Mouse (Mus musculus): ENCODE measurements around the gene Fam240b. TPM values are rescaled to one million over a fixed set of nuclear protein-coding genes. Genes with fewer than 3 reads are reported as not detected.
A peak's percentile ranks its signal among the peaks of the same experiment; 100 is the strongest.
"Not testable (repeated sequence)": the region's sequence is repeated elsewhere in the genome, so short reads cannot be mapped to it uniquely, and the experiment has no call there.

Fam240b gene
- polyA plus RNA-seq, 1 experiment from 2014 or later = not detected

DNA sequence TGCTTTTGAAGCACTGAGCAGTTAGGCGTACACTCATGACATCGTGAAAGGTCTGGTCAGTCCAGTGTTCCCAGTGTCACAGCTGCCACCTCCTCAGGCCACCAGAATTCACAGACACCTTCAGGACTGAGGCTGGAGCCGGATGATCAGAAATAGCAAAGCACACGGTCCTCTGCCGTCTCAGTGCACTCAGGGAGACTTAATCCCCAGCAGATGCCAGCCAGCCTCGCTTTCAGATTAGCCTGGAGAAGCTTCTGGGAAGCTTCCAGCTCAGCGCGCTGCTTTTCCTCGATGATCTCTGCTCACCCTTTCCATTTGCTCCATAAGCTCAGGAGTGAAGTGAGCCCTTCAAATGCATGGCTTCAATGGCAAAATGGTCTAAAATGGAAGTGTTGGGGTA, 32.4 kb downstream of the Fam240b start:
- ATAC-seq (ENCODE audit: low read depth) (no peak), DNase-seq (no peak)
- 57% methylated on average over 9 of the region's 9 CpGs for WGBS (ENCODE audit: insufficient replicate concordance)
- Histone ChIP-seq H3K4me1 (replicated peaks) (no peaks in the 10 kb centered on the region), H3K9ac (no peak overlapping the region), H3K27ac (no peak overlapping the region), H3K36me3 (no peaks in the 10 kb centered on the region), H3K9me3 (replicated peaks) (no peaks in the 10 kb centered on the region), H3K4me2 (no peak overlapping the region), H3K4me3 (replicated peaks) (no peak overlapping the region), H3K27me3 (no peaks in the 10 kb centered on the region)

DNA sequence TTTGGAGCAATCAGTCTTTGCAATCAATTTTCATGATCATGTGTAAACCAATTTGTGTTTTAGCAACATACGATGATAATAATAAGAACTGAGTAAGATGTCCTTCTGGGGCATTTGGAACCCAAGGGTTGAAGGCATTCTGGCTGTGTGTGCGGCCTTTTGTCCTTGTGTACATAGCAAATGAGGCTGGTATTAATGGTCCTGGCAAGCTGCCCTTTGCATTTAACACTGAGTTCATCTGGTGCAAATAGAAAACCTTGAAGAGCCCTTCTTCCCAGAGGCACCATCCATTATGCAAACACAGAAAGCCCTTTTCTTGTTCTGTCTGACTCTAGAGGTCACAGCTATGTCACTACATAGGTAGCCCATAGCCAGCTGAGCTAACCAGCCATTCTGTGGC, 35.0 kb downstream of the Fam240b start:
- no peak overlapping the region for H3K9ac ChIP-seq
- ATAC-seq (ENCODE audit: low read depth) (no peak), DNase-seq (no peak)
- 59% methylated on average over 2 of the region's 2 CpGs for WGBS (ENCODE audit: insufficient replicate concordance)
- peaks cover 21% of the 10 kb centered on the region for H3K4me1 ChIP-seq (replicated peaks)
- no peak overlapping the region for H3K27ac ChIP-seq
- no peaks in the 10 kb centered on the region for H3K36me3 ChIP-seq
- H3K4me3 ChIP-seq (replicated peaks) = no peak overlapping the region
- no peak overlapping the region for H3K4me2 ChIP-seq
- no peaks in the 10 kb centered on the region for H3K27me3 ChIP-seq
- no peaks in the 10 kb centered on the region for H3K9me3 ChIP-seq (replicated peaks)

- no peaks in the 10 kb centered on the region for H3K27me3 ChIP-seq
- peak overlapping the region; percentile 45 for H3K4me2 ChIP-seq
- ATAC-seq (ENCODE audit: low read depth) = no peak
- no peak overlapping the region for H3K9ac ChIP-seq
- WGBS (ENCODE audit: insufficient replicate concordance) = 84% methylated on average over 14 of the region's 14 CpGs
- DNase-seq = no peak
- H3K4me1 ChIP-seq (replicated peaks) = peaks cover 25% of the 10 kb centered on the region
- no peaks in the 10 kb centered on the region for H3K36me3 ChIP-seq
- H3K27ac ChIP-seq = peak overlapping the region; percentile 69
- no peak overlapping the region for H3K4me3 ChIP-seq (replicated peaks)
- no peaks in the 10 kb centered on the region for H3K9me3 ChIP-seq (replicated peaks)
These were observed 39.4 kb downstream of the Fam240b start for GRCm38 (mm10) chr13:64458181-64458580.

GRCm38 (mm10) chr13:64457225-64457978, 40.2 kb downstream of the Fam240b start:
- peak overlapping the region; percentile 69 for H3K27ac ChIP-seq
- H3K27me3 ChIP-seq; H3K36me3 ChIP-seq; H3K9me3 ChIP-seq (replicated peaks): not testable (repeated sequence)
- H3K9ac ChIP-seq = 0 out of 2 replicates have a peak overlapping the region, but pooled peaks have one; percentile 36
- peak overlapping the region; percentile 45 for H3K4me2 ChIP-seq
- peak; percentile 61 for DNase-seq
- H3K4me1 ChIP-seq (replicated peaks) = peaks cover 25% of the 10 kb centered on the region
- peak; percentile 97 for ATAC-seq (ENCODE audit: low read depth)
- 60% methylated on average over 19 of the region's 19 CpGs for WGBS (ENCODE audit: insufficient replicate concordance)
- H3K4me3 ChIP-seq (replicated peaks) = peak overlapping the region; percentile 12; the same call in 1 of the 2 replicates

DNA sequence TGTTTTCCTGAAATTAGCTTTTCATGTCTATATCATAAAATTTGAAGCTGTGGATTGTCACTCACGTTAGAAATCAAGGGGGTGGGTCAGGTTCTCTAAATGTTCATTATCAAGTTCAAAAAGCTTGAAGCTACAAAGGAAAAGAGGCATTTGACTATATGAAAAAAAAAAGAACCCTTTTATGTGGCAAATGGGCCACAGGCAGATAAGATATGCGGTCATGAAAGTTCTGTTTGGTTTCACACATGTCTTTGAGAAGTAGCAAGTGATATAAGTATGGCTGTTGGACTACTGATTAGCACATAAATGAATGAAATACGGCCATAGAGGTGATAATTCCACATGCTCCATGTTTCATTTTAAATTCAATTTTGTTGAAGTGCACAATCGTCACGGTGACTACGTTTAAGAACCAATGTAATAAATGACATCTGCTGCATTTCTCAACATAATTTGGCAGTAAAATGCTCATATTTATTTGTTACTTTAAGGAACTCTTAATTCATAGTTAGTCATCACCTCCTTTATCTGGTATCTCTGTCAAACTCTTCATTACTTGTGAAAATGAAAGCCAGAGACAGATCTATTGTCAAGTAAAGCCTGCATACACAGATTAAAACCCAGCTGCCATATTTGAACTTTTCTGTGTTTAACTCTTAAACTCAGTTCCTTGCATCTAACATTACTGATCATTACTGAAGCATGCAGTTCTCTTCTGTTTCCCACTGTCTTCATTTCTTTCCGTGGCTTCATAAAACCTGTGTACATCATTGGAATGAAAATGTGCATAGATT, 47.4 kb downstream of the Fam240b start:
- no peak overlapping the region for H3K4me2 ChIP-seq
- no peaks in the 10 kb centered on the region for H3K27me3 ChIP-seq
- H3K4me3 ChIP-seq (replicated peaks) = no peak overlapping the region
- 36% methylated on average over 7 of the region's 7 CpGs for WGBS (ENCODE audit: insufficient replicate concordance)
- DNase-seq (peak; percentile 28), ATAC-seq (ENCODE audit: low read depth) (peak; percentile 82)
- peaks cover 29% of the 10 kb centered on the region for H3K4me1 ChIP-seq (replicated peaks)
- peak overlapping the region; percentile 37 for H3K27ac ChIP-seq
- no peak overlapping the region for H3K9ac ChIP-seq
- H3K36me3 ChIP-seq = no peaks in the 10 kb centered on the region
- H3K9me3 ChIP-seq (replicated peaks) = no peaks in the 10 kb centered on the region

DNA sequence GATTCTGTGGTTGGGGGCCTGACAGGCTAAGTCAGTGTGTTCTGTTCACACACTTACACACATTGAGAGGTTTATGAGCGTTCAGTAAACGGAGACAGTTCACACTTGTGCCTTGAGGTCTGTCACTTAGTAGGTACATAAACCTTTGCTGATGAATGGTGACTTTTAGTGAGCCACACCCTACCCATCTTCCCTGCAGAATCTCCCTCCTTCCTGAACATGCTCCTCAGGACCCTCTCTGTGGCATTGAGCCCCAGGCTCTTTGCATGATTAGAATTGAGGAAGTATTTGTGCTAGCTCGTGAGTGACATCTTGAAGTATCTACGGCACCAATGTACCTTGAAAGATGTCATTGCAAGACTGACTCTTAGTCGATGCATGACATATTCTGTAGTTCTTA, 48.9 kb downstream of the Fam240b start:
- Histone ChIP-seq H3K9ac (no peak overlapping the region), H3K4me1 (replicated peaks) (peaks cover 31% of the 10 kb centered on the region), H3K36me3 (no peaks in the 10 kb centered on the region), H3K27me3 (no peaks in the 10 kb centered on the region), H3K4me3 (replicated peaks) (no peak overlapping the region), H3K9me3 (replicated peaks) (no peaks in the 10 kb centered on the region), H3K27ac (no peak overlapping the region), H3K4me2 (no peak overlapping the region)
- no peak for DNase-seq
- no peak for ATAC-seq (ENCODE audit: low read depth)
- 62% methylated on average over 5 of the region's 5 CpGs for WGBS (ENCODE audit: insufficient replicate concordance)

GRCm38 (mm10) chr13:64447947-64448346, 49.6 kb downstream of the Fam240b start:
- H3K9ac ChIP-seq = no peak overlapping the region
- H3K4me1 ChIP-seq (replicated peaks) = peaks cover 31% of the 10 kb centered on the region
- peak; percentile 62 for ATAC-seq (ENCODE audit: low read depth)
- H3K27me3 ChIP-seq = no peaks in the 10 kb centered on the region
- DNase-seq = no peak
- H3K27ac ChIP-seq = no peak overlapping the region
- WGBS (ENCODE audit: insufficient replicate concordance) = 0% methylated on average over 1 of the region's 1 CpGs
- H3K4me2 ChIP-seq = no peak overlapping the region
- no peaks in the 10 kb centered on the region for H3K9me3 ChIP-seq (replicated peaks)
- H3K4me3 ChIP-seq (replicated peaks) = no peak overlapping the region
- H3K36me3 ChIP-seq = no peaks in the 10 kb centered on the region

- H3K27me3 ChIP-seq = no peaks in the 10 kb centered on the region
- no peak overlapping the region for H3K4me3 ChIP-seq (replicated peaks)
- DNase-seq (no peak), ATAC-seq (ENCODE audit: low read depth) (0 out of 2 replicates have a peak, but pooled peaks have one; percentile 16)
- H3K4me2 ChIP-seq = no peak overlapping the region
- H3K9ac ChIP-seq = no peak overlapping the region
- no peaks in the 10 kb centered on the region for H3K36me3 ChIP-seq
- peaks cover 29% of the 10 kb centered on the region for H3K4me1 ChIP-seq (replicated peaks)
- H3K27ac ChIP-seq = no peak overlapping the region
- no peaks in the 10 kb centered on the region for H3K9me3 ChIP-seq (replicated peaks)
- WGBS (ENCODE audit: insufficient replicate concordance) = 34% methylated on average over 9 of the region's 9 CpGs
These were observed 52.2 kb downstream of the Fam240b start for GRCm38 (mm10) chr13:64445254-64445920.

DNA sequence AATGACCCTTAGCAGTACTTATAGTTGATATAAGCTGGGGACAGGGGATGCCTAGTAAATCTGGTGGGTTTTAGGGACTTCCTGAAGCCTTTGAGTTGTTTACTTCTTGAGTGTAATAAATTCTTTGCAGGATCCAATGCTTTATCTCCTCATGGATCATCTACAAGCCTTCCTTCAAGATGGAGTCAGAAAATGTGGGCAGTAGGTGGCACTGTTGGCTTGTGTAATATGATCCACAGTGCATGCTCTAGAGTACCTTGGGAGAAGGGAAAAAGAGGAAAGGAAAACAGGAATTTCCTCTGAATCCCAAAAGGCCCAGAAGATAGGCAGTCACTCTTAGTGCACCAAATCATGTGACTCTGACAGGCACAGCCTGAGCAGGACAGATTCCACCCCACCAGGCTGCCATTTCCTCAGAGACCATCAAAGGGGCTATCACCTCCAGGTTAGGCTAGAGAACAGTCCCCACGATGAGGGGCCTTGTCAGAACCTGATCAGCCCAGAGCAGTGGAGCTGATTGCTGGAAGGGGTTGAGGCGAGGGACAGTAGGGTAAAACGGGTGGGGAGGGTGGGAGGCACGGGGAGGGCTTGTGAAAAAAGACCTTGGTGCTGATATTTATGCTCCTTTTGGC, 54.2 kb downstream of the Fam240b start:
- H3K27me3 ChIP-seq = no peaks in the 10 kb centered on the region
- no peak overlapping the region for H3K9ac ChIP-seq
- DNase-seq (no peak), ATAC-seq (ENCODE audit: low read depth) (no peak)
- WGBS (ENCODE audit: insufficient replicate concordance) = 44% methylated on average over 4 of the region's 4 CpGs
- peaks cover 4% of the 10 kb centered on the region; the same call in 1 of the 2 replicates for H3K36me3 ChIP-seq
- H3K4me1 ChIP-seq (replicated peaks) = peaks cover 9% of the 10 kb centered on the region; the same call in 1 of the 2 replicates
- H3K27ac ChIP-seq = no peak overlapping the region
- no peak overlapping the region for H3K4me2 ChIP-seq
- H3K4me3 ChIP-seq (replicated peaks) = no peak overlapping the region
- H3K9me3 ChIP-seq (replicated peaks) = no peaks in the 10 kb centered on the region

- 18% methylated on average over 4 of the region's 4 CpGs for WGBS (ENCODE audit: insufficient replicate concordance)
- Histone ChIP-seq H3K27ac (no peak overlapping the region), H3K4me2 (no peak overlapping the region), H3K4me1 (replicated peaks) (peaks cover 15% of the 10 kb centered on the region; the same call in 1 of the 2 replicates), H3K9ac (no peak overlapping the region), H3K27me3 (no peaks in the 10 kb centered on the region), H3K9me3 (replicated peaks) (no peaks in the 10 kb centered on the region), H3K36me3 (peaks cover 4% of the 10 kb centered on the region; the same call in 1 of the 2 replicates), H3K4me3 (replicated peaks) (no peak overlapping the region)
- ATAC-seq (ENCODE audit: low read depth) = no peak
- DNase-seq = no peak
These were observed 57.0 kb downstream of the Fam240b start for GRCm38 (mm10) chr13:64440592-64440991.

- no peak overlapping the region for H3K9ac ChIP-seq
- H3K9me3 ChIP-seq (replicated peaks) = no peaks in the 10 kb centered on the region
- no peak overlapping the region for H3K4me2 ChIP-seq
- H3K4me1 ChIP-seq (replicated peaks) = peaks cover 9% of the 10 kb centered on the region; the same call in 1 of the 2 replicates
- ATAC-seq (ENCODE audit: low read depth) (no peak), DNase-seq (no peak)
- no peak overlapping the region for H3K4me3 ChIP-seq (replicated peaks)
- H3K27ac ChIP-seq = no peak overlapping the region
- H3K27me3 ChIP-seq = no peaks in the 10 kb centered on the region
- 70% methylated on average over 5 of the region's 5 CpGs for WGBS (ENCODE audit: insufficient replicate concordance)
- peaks cover 4% of the 10 kb centered on the region; the same call in 1 of the 2 replicates for H3K36me3 ChIP-seq
These were observed 58.1 kb downstream of the Fam240b start for GRCm38 (mm10) chr13:64439471-64439870.
